Mouse (Mus musculus) embryonic stem cell, embryonic (primary cell): ENCODE measurements at regions not wholly inside any gene's neighbourhood (a gene's known extent, or its start where the extent isn't known, plus 50 kb on each side); places are given as distances from the start of the nearest gene placed in this dataset.
"Not testable (repeated sequence)": the region's sequence is repeated elsewhere in the genome, so short reads cannot be mapped to it uniquely, and the experiment has no call there.

Experiments
- CTCF ChIA-PET, 4 experiments: fragments of 300-600 bp in 2 of 4; fragments of 350-600 bp in 2 of 4; sonication (Branson Sonifier 250); formaldehyde crosslinking; loops; one replicate each; lab custom pipeline; 2022; ENCODE audit warnings: inconsistent platforms in 2 of 4; lab: Charles Lee
- POLR2A ChIA-PET, 4 experiments: fragments of 300-600 bp in 2 of 4; fragments of 350-600 bp in 2 of 4; sonication (Branson Sonifier 250); formaldehyde crosslinking; loops; one replicate each; lab custom pipeline; 2022; ENCODE audit warnings: antibody characterized with exemption in 4 of 4, inconsistent platforms in 1 of 4; lab: Charles Lee

- ChIA-PET POLR2A (interaction anchor here in 1 of 4 experiments (0.7 to 0.8 kb wide), 2 partner anchors 173 to 183 kb away, joined by 3 to 4 read pairs; no protein-coding TSS in a partner anchor), CTCF (interaction anchor here in 2 of 4 experiments (0.6 to 0.8 kb wide), 2 partner anchors 20 to 304 kb away, joined by 3 read pairs; no protein-coding TSS in a partner anchor)
Observed at GRCm38 (mm10) chr1:177382596-177383190, 59.5 kb upstream of the Zbtb18 start.

- CTCF ChIA-PET = interaction anchor here in 1 of 4 experiments (0.8 kb wide), 1 partner anchor 305 kb away, joined by 3 read pairs; no protein-coding TSS in a partner anchor
- POLR2A ChIA-PET = interaction anchor here in 1 of 4 experiments (0.7 kb wide), 1 partner anchor 183 kb away, joined by 3 read pairs; no protein-coding TSS in a partner anchor
Observed at GRCm38 (mm10) chr1:177382147-177382546, 60.0 kb upstream of the Zbtb18 start.

GRCm38 (mm10) chr1:177378112-177378511 is 64.0 kb upstream of the Zbtb18 start:
- POLR2A ChIA-PET = no interaction called here
- CTCF ChIA-PET = no interaction called here

DNA sequence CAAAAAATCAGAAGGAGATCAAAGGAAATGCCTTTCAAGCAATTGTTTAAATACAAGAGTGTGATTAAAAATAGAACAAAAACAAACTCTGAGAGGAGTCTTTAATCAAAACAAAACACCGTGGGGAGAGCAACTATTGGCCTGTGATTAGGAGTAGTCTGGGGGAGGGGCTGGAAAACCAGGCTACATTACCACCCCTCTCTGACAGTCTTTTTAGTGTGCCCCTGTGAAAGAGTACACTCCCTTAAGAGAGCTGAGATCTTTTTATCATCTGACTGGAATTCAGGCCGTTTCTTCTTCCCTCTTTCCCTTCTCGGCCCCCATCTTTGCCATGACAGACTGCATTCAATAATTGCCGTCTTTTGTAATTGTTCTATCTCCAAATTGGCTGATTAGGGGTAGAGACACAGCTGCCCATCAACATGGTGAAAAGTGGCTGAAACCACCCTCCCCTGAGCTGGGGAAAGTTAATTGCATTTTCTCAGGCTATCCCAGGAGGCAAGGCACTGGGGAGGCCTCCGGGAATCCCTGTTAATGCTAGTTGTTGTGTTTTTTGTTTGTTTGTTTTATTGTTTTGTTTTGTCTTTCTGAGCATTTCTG is 68.8 kb upstream of the Zbtb18 start:
- CTCF ChIA-PET = no interaction called here

DNA sequence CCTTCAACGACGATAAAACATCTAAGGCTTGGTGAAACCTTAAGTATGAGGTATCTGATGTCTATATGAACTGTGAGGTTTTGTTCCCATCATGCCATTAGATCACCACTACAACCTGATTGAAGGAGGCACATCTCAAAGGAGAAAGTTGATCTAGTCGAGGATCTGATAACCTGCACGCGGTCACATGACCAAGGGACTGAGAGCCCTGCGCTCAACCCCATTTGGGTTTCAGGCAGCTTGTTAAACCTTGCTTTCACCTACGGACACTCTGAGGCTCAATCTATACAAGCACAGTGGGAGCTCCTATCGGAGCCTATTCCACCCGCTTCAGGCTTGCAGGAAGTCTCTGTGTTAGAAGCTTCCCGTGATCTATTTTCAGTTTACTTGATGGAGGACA is 70.1 kb upstream of the Zbtb18 start:
- ChIA-PET POLR2A (no interaction called here), CTCF (no interaction called here)

More for the DNA sequence above, 68.8 kb upstream of the Zbtb18 start:
- POLR2A ChIA-PET = no interaction called here

- ChIA-PET CTCF (no interaction called here), POLR2A (interaction anchor here in 1 of 4 experiments (0.5 kb wide), 1 partner anchor 544 kb away, joined by 3 read pairs; no protein-coding TSS in a partner anchor)
Observed at GRCm38 (mm10) chr1:177367864-177368610, 74.1 kb upstream of the Zbtb18 start.

- CTCF ChIA-PET = no interaction called here
Observed at GRCm38 (mm10) chr1:177366914-177367313, 75.2 kb upstream of the Zbtb18 start.

GRCm38 (mm10) chr1:177366475-177366874 is 75.7 kb upstream of the Zbtb18 start:
- ChIA-PET POLR2A (no interaction called here), CTCF (no interaction called here)

More at GRCm38 (mm10) chr1:177366914-177367313, 75.2 kb upstream of the Zbtb18 start:
- POLR2A ChIA-PET = no interaction called here

GRCm38 (mm10) chr1:177364355-177364754 is 77.8 kb upstream of the Zbtb18 start:
- CTCF ChIA-PET = no interaction called here
- POLR2A ChIA-PET = no interaction called here

GRCm38 (mm10) chr1:177362398-177362797 is 79.8 kb upstream of the Zbtb18 start:
- ChIA-PET POLR2A (no interaction called here), CTCF (no interaction called here)

GRCm38 (mm10) chr1:177348400-177349092 is 90.5 kb upstream of the Akt3 start:
- ChIA-PET POLR2A (interaction anchor here in 1 of 4 experiments (1.3 kb wide), 1 partner anchor 9 kb away, joined by 3 read pairs; no protein-coding TSS in a partner anchor), CTCF (no interaction called here)

DNA sequence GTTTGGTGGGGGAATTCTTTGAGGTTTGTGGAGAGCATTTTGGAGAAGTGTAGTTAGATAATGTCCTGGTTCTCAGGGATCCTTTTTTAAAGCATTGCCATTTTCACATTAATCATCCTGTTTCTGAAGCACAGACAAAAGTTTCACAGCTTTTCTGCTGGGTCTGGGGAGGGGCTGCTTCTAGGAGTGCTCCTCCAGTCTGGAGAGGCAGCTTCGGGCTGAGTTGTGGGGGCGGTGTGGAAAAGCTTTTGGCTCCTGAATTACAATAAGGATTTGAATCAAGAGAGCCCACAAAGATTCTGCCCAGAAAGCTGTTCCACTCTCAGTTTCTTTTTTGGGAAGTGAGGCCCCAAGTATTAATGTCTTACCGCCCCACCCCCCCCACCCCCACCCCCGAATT is 89.2 kb upstream of the Akt3 start:
- POLR2A ChIA-PET = no interaction called here
- CTCF ChIA-PET = no interaction called here

GRCm38 (mm10) chr1:177346540-177346939 is 88.5 kb upstream of the Akt3 start:
- POLR2A ChIA-PET = no interaction called here

GRCm38 (mm10) chr1:177345540-177345939 is 87.5 kb upstream of the Akt3 start:
- ChIA-PET POLR2A (no interaction called here), CTCF (no interaction called here)

More at GRCm38 (mm10) chr1:177346540-177346939, 88.5 kb upstream of the Akt3 start:
- CTCF ChIA-PET = no interaction called here

DNA sequence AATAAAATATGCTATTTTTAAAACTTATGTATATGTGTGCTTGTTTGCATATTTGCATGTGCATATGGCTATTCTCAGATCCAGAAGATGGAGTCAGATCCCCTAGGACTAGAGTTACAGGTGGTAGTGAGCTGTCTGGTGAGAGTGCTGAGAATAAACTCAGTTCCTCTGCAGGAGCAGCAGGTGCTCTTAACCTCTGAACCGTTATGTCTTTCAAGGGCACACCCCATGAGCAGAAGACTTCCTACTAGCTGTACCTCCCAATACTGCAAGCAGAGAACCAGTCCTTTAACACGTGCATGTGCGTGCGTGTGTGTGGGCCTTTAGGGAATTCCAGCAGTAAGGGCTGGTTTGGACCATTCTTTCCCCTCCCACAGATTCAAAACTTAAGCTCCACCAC is 85.9 kb upstream of the Akt3 start:
- ChIA-PET CTCF (no interaction called here), POLR2A (no interaction called here)

DNA sequence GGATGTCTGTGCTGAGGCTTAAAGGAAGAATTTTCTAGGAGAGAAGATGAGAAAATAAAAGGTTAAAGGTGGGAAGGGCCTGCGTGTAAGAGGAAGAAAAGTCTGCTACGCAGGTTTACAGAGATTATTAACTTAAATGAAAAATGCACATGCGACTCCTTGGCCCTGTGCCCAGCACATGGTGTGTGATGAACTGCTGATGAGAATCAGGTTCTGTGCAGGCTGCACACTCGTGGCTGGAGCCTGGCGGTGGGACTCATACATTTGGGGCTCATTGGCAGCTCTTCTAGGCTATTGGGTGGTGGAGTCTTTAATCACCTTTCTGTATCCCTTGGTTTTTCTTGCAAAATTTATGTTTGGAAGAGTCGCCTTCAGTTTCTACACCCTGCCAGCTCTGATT is 85.1 kb upstream of the Akt3 start:
- POLR2A ChIA-PET = no interaction called here

DNA sequence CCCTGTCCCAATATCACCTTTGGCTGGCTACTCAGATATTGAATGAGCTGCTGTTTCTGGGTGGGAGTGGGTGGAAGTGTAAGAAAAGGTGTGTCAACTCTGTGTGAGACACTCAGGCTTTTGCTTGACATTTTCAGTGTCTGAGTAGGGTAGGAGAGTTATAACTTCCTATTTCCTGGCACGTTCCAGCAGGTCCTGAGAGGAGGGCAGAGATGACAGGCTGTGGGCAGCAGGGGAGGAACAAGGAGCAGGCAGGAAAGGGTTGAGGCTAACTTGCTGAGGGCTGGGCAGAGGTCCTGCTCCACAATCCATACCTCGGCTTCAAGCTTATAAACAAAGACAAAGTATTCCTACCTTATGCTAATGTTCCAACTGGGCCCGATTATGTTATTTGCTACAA is 82.2 kb upstream of the Akt3 start:
- ChIA-PET CTCF (no interaction called here), POLR2A (no interaction called here)

More for the DNA sequence above, 85.1 kb upstream of the Akt3 start:
- CTCF ChIA-PET = no interaction called here

- CTCF ChIA-PET = not testable (repeated sequence)
- POLR2A ChIA-PET = interaction anchor here in 2 of 4 experiments (0.6 to 2.0 kb wide), 2 partner anchors 15 to 17 kb away, joined by 3 to 8 read pairs; no protein-coding TSS in a partner anchor
Observed at GRCm38 (mm10) chr1:177339207-177339787, 81.3 kb upstream of the Akt3 start.
